Mouse (Mus musculus) MEL (cell line): ENCODE results near the gene Gabbr2. TPM values are rescaled to one million over a fixed set of nuclear protein-coding genes. Genes with fewer than 3 reads are reported as not detected.

ENCODE experiments used
- DNase-seq: peaks from one replicate; pipeline ENCODE4 v3.0.0; 2011; ENCODE audit warnings: low read depth, low spot score
- H3K27ac ChIP-seq: 2 replicates; pipeline ENCODE4 v1.5.1; 2012; ENCODE audit warnings: low read depth, mild to moderate bottlenecking, control low read depth, low read length, moderate library complexity; ENCODE audit not compliant: control insufficient read depth
- H3K27me3 ChIP-seq, 2 experiments: fragments of 150-350 bp in 1 of 2; sonication (generic) in 1 of 2; 2 replicates each; pipeline ENCODE4 v1.6.1; 2012; ENCODE audit warnings: low read length in 2 of 2, mild to moderate bottlenecking in 2 of 2, improper control_type of control experiment in 1 of 2, moderate library complexity in 1 of 2; ENCODE audit not compliant: insufficient read depth in 2 of 2, control insufficient read depth in 1 of 2
- H3K36me3 ChIP-seq, 2 experiments: 2 replicates each; pipeline ENCODE4 v1.6.1; 2012 to 2014; ENCODE audit warnings: low read length in 2 of 2, improper control_type of control experiment in 1 of 2, inconsistent platforms in 1 of 2, mild to moderate bottlenecking in 1 of 2; ENCODE audit not compliant: insufficient read depth in 2 of 2, control insufficient read depth in 1 of 2
- H3K4me1 ChIP-seq, 2 experiments: fragments of 150-350 bp in 1 of 2; sonication (generic) in 1 of 2; 2 replicates each; pipeline ENCODE4 v1.6.1; 2012; ENCODE audit warnings: low read length in 2 of 2, improper control_type of control experiment in 1 of 2, mild to moderate bottlenecking in 1 of 2; ENCODE audit not compliant: insufficient read depth in 2 of 2, control insufficient read depth in 1 of 2
- H3K4me3 ChIP-seq, 2 experiments: fragments of 150-350 bp in 1 of 2; sonication (generic) in 1 of 2; 2 replicates each; pipeline ENCODE4 v1.5.1; 2012; ENCODE audit warnings: low read depth in 2 of 2, low read length in 2 of 2, mild to moderate bottlenecking in 2 of 2, moderate library complexity in 2 of 2, control low read depth in 1 of 2, improper control_type of control experiment in 1 of 2; ENCODE audit not compliant: control insufficient read depth in 1 of 2, insufficient read depth in 1 of 2
- H3K79me2 ChIP-seq: 2 replicates; pipeline ENCODE4 v1.6.1; 2012; ENCODE audit warnings: mild to moderate bottlenecking, low read length, moderate library complexity; ENCODE audit not compliant: control insufficient read depth, poor library complexity, insufficient read depth
- H3K9ac ChIP-seq: 2 replicates; pipeline ENCODE4 v1.6.1; 2012; ENCODE audit warnings: low read depth, mild to moderate bottlenecking, control low read depth, low read length, moderate library complexity; ENCODE audit not compliant: control insufficient read depth, poor library complexity, severe bottlenecking
- H3K9me3 ChIP-seq: fragments of 150-350 bp; sonication (generic); replicated peaks from 2 replicates; pipeline ENCODE4 v1.6.1; 2012; ENCODE audit warnings: mild to moderate bottlenecking, low read length, improper control_type of control experiment, moderate library complexity; ENCODE audit not compliant: insufficient read depth
- CHD1 ChIP-seq: IDR thresholded peaks from 2 replicates; pipeline ENCODE4 v1.6.1; 2012; ENCODE audit warnings: low read depth, mild to moderate bottlenecking, inconsistent platforms, low read length, improper control_type of control experiment
- E2F4 ChIP-seq: IDR thresholded peaks from 2 replicates; pipeline ENCODE4 v1.6.1; 2011; ENCODE audit warnings: low read depth, low read length, improper control_type of control experiment, borderline replicate concordance
- ELF1 ChIP-seq: IDR thresholded peaks from 2 replicates; pipeline ENCODE4 v1.6.1; 2014; ENCODE audit warnings: low read depth, mild to moderate bottlenecking, inconsistent platforms, low read length, improper control_type of control experiment, moderate library complexity
- EP300 ChIP-seq, 2 experiments: IDR thresholded peaks; 2 replicates each; pipeline ENCODE4 v1.6.1; 2011; ENCODE audit warnings: improper control_type of control experiment in 2 of 2, low read length in 2 of 2, low read depth in 1 of 2, mild to moderate bottlenecking in 1 of 2
- ETS1 ChIP-seq: IDR thresholded peaks from 2 replicates; pipeline ENCODE4 v1.6.1; 2012; ENCODE audit warnings: low read depth, mild to moderate bottlenecking, inconsistent platforms, low read length, improper control_type of control experiment, moderate library complexity
- HCFC1 ChIP-seq: IDR thresholded peaks from 2 replicates; pipeline ENCODE4 v1.6.1; 2012; ENCODE audit warnings: low read depth, mild to moderate bottlenecking, inconsistent platforms, low read length, improper control_type of control experiment, moderate library complexity
- JUND ChIP-seq: IDR thresholded peaks from 2 replicates; pipeline ENCODE4 v1.6.1; 2011; ENCODE audit warnings: low read depth, mild to moderate bottlenecking, improper control_type of control experiment, low read length
- MAFK ChIP-seq: IDR thresholded peaks from 2 replicates; pipeline ENCODE4 v1.6.1; 2011; ENCODE audit warnings: low read depth, mild to moderate bottlenecking, low read length, improper control_type of control experiment, borderline replicate concordance
- MAX ChIP-seq: IDR thresholded peaks from 2 replicates; pipeline ENCODE4 v1.6.1; 2011; ENCODE audit warnings: low read length, improper control_type of control experiment
- MAZ ChIP-seq: IDR thresholded peaks from 2 replicates; pipeline ENCODE4 v1.6.1; 2012; ENCODE audit warnings: low read depth, mild to moderate bottlenecking, inconsistent platforms, low read length, improper control_type of control experiment
- MXI1 ChIP-seq: IDR thresholded peaks from 2 replicates; pipeline ENCODE4 v1.6.1; 2011; ENCODE audit warnings: mild to moderate bottlenecking, low read depth, low read length, improper control_type of control experiment
- MYB ChIP-seq: IDR thresholded peaks from 2 replicates; pipeline ENCODE4 v1.6.1; 2011; ENCODE audit warnings: mild to moderate bottlenecking, low read depth, low read length, improper control_type of control experiment
- MYC ChIP-seq: IDR thresholded peaks from 2 replicates; pipeline ENCODE4 v1.6.1; 2011; ENCODE audit warnings: low read depth, mild to moderate bottlenecking, low read length, improper control_type of control experiment, moderate library complexity
- NELFE ChIP-seq: IDR thresholded peaks from 2 replicates; pipeline ENCODE4 v1.6.1; 2011; ENCODE audit warnings: low read depth, low read length, improper control_type of control experiment
- POLR2AphosphoS2 ChIP-seq: IDR thresholded peaks from 2 replicates; pipeline ENCODE4 v1.6.1; 2011; ENCODE audit warnings: low read length, improper control_type of control experiment
- POLR2AphosphoS5 ChIP-seq: IDR thresholded peaks from 2 replicates; pipeline ENCODE4 v1.6.1; 2012; ENCODE audit warnings: low read depth, borderline replicate concordance, mild to moderate bottlenecking, inconsistent platforms, low read length, moderate library complexity, mixed read lengths
- RAD21 ChIP-seq: IDR thresholded peaks from 2 replicates; pipeline ENCODE4 v1.6.1; 2011; ENCODE audit warnings: mild to moderate bottlenecking, low read depth, low read length, improper control_type of control experiment
- SIN3A ChIP-seq: IDR thresholded peaks from 2 replicates; pipeline ENCODE4 v1.6.1; 2012; ENCODE audit warnings: low read length, improper control_type of control experiment, inconsistent platforms
- SMC3 ChIP-seq: IDR thresholded peaks from 2 replicates; pipeline ENCODE4 v1.6.1; 2011; ENCODE audit warnings: low read depth, low read length, improper control_type of control experiment
- TBP ChIP-seq: IDR thresholded peaks from 2 replicates; pipeline ENCODE4 v1.8.0; 2011; ENCODE audit warnings: low read depth, low read length, improper control_type of control experiment
- USF1 ChIP-seq: IDR thresholded peaks from 2 replicates; pipeline ENCODE4 v1.6.1; 2014; ENCODE audit warnings: low read depth, mild to moderate bottlenecking, inconsistent platforms, low read length, improper control_type of control experiment, moderate library complexity
- ZC3H11A ChIP-seq: IDR thresholded peaks from 2 replicates; pipeline ENCODE4 v1.6.1; 2012; ENCODE audit warnings: low read depth, mild to moderate bottlenecking, inconsistent platforms, low read length, improper control_type of control experiment
- ZKSCAN1 ChIP-seq: IDR thresholded peaks from 2 replicates; pipeline ENCODE4 v1.6.1; 2012; ENCODE audit warnings: low read depth, mild to moderate bottlenecking, inconsistent platforms, low read length, improper control_type of control experiment, moderate library complexity
- ZNF384 ChIP-seq: IDR thresholded peaks from 2 replicates; pipeline ENCODE4 v1.6.1; 2012; ENCODE audit warnings: low read depth, mild to moderate bottlenecking, inconsistent platforms, low read length, improper control_type of control experiment
- polyA plus RNA-seq, 2 experiments: library from polyadenylated mRNA; stranded (reverse) in 1 of 2; unstranded in 1 of 2; fragments of >175 nt in 1 of 2; fragments of >200 nt in 1 of 2; gene quantifications; 2 replicates each; pipeline versions ENCODE4 v1.2.1 to v1.2.4; 2012; ENCODE audit warnings: low replicate concordance in 2 of 2, low read depth in 1 of 2; ENCODE audit not compliant: insufficient read length in 2 of 2, insufficient read depth in 1 of 2, missing spikeins in 1 of 2
- total RNA-seq: library from RNA; depleted of rRNA; stranded (reverse); fragments of 300-350 nt; gene quantifications from 2 replicates; pipeline ENCODE4 v1.2.3, GENCODE M21; 2012

The Gabbr2 gene
- total and polyA plus RNA-seq, 3 experiments: not detected

- H3K9ac ChIP-seq: no peak overlapping the region
- TF ChIP-seq ZKSCAN1 (no peak), MAFK (no peak), TBP (no peak), ZNF384 (no peak), HCFC1 (no peak), RAD21 (no peak), USF1 (no peak), E2F4 (no peak), SIN3A (no peak), CHD1 (no peak), ZC3H11A (no peak)
- TF ChIP-seq, all 39 proteins: peak for 0
- no peaks in the 10 kb centered on the region for H3K79me2 ChIP-seq
- no peaks in the 10 kb centered on the region for H3K27me3 ChIP-seq
- no peak overlapping the region for H3K27ac ChIP-seq
- peaks cover 0 to 5% of the 10 kb centered on the region in 2 experiments; a peak in 1 of 4 replicates for H3K36me3 ChIP-seq
- DNase-seq: no peak
- H3K4me3 ChIP-seq: no peak overlapping the region
- no peaks in the 10 kb centered on the region for H3K4me1 ChIP-seq
- no peaks in the 10 kb centered on the region for H3K9me3 ChIP-seq
Measured at GRCm38 (mm10) chr4:46827471-46827870, 164.2 kb downstream of the Gabbr2 start.

GRCm38 (mm10) chr4:46825846-46826529 lies 165.7 kb downstream of the Gabbr2 start:
- DNase-seq: no peak
- Histone ChIP-seq H3K27me3 (no peaks in the 10 kb centered on the region), H3K9me3 (no peaks in the 10 kb centered on the region), H3K79me2 (no peaks in the 10 kb centered on the region), H3K36me3 (peaks cover 0 to 2% of the 10 kb centered on the region in 2 experiments; a peak in 1 of 4 replicates), H3K4me1 (no peaks in the 10 kb centered on the region), H3K4me3 (no peak overlapping the region), H3K9ac (no peak overlapping the region), H3K27ac (no peak overlapping the region)
- TF ChIP-seq MAFK: peak; percentile 57; the same call in 1 of the 2 replicates
- no peak for TF ChIP-seq SMC3
- TF ChIP-seq NELFE: no peak

GRCm38 (mm10) chr4:46823738-46824137 lies 167.9 kb downstream of the Gabbr2 start:
- Histone ChIP-seq H3K4me1 (no peaks in the 10 kb centered on the region), H3K36me3 (no peaks in the 10 kb centered on the region), H3K4me3 (no peak overlapping the region), H3K79me2 (no peaks in the 10 kb centered on the region), H3K9me3 (no peaks in the 10 kb centered on the region), H3K27me3 (no peaks in the 10 kb centered on the region), H3K27ac (no peak overlapping the region), H3K9ac (no peak overlapping the region)
- no peak for DNase-seq
- TF ChIP-seq POLR2AphosphoS5 (no peak), POLR2AphosphoS2 (no peak), ZKSCAN1 (no peak), MXI1 (no peak), SMC3 (no peak), ETS1 (no peak), CHD1 (no peak), MYC (no peak), MAFK (no peak), MAX (no peak), EP300 (IDR thresholded peaks at IDR 0.05; ENCODE audit: low read depth in 1 of 2, low read length in 2 of 2) (no peak), MAZ (no peak), ZC3H11A (no peak), MYB (no peak), TBP (no peak), JUND (no peak), ELF1 (no peak)
